Mouse (Mus musculus) cerebellum, postnatal 14 days (tissue): ENCODE measurements at regions not wholly inside any gene's neighbourhood (a gene's known extent, or its start where the extent isn't known, plus 50 kb on each side); places are given as distances from the start of the nearest gene placed in this dataset.
"Not testable (repeated sequence)": the region's sequence is repeated elsewhere in the genome, so short reads cannot be mapped to it uniquely, and the experiment has no call there.

Experiments
- DNase-seq, 2 experiments: peaks; one replicate each; pipeline ENCODE4 v3.0.0; 2021; ENCODE audit warnings: mixed read lengths in 2 of 2

GRCm38 (mm10) chr14:53684100-53684499 is 569.8 kb downstream of the Dad1 start:
- DNase-seq: not testable (repeated sequence)

- not testable (repeated sequence) for DNase-seq
These were observed 570.4 kb downstream of the Dad1 start for GRCm38 (mm10) chr14:53683361-53684015.

GRCm38 (mm10) chr14:53682679-53683078 is 571.2 kb downstream of the Dad1 start:
- DNase-seq: not testable (repeated sequence)

- DNase-seq: not testable (repeated sequence)
These were observed 572.6 kb downstream of the Dad1 start for GRCm38 (mm10) chr14:53681320-53681719.

GRCm38 (mm10) chr14:53665681-53666080 is 588.2 kb downstream of the Dad1 start:
- DNase-seq: peak; percentile 28 to 42

GRCm38 (mm10) chr14:53662700-53663355 is 591.1 kb downstream of the Dad1 start:
- not testable (repeated sequence) for DNase-seq

- not testable (repeated sequence) for DNase-seq
These were observed 599.2 kb downstream of the Dad1 start for GRCm38 (mm10) chr14:53654669-53655068.

GRCm38 (mm10) chr14:53651061-53651460 is 602.8 kb downstream of the Dad1 start:
- not testable (repeated sequence) for DNase-seq

GRCm38 (mm10) chr14:53649189-53649588 is 604.7 kb downstream of the Dad1 start:
- not testable (repeated sequence) for DNase-seq

- not testable (repeated sequence) for DNase-seq
These were observed 613.5 kb downstream of the Dad1 start for GRCm38 (mm10) chr14:53640441-53640840.

- peak; percentile 2 to 14 for DNase-seq
These were observed 616.2 kb downstream of the Dad1 start for GRCm38 (mm10) chr14:53637664-53638063.

GRCm38 (mm10) chr14:53635206-53635605 is 618.7 kb downstream of the Dad1 start:
- DNase-seq: not testable (repeated sequence)

GRCm38 (mm10) chr14:53634320-53634979 is 619.5 kb downstream of the Dad1 start:
- not testable (repeated sequence) for DNase-seq

GRCm38 (mm10) chr14:53633743-53634142 is 620.2 kb downstream of the Dad1 start:
- DNase-seq: not testable (repeated sequence)

GRCm38 (mm10) chr14:53621376-53621775 is 632.5 kb downstream of the Dad1 start:
- DNase-seq: not testable (repeated sequence)

- not testable (repeated sequence) for DNase-seq
These were observed 637.8 kb downstream of the Dad1 start for GRCm38 (mm10) chr14:53616061-53616460.

GRCm38 (mm10) chr14:53614341-53614740 is 639.6 kb downstream of the Dad1 start:
- peak; percentile 6 to 10 for DNase-seq

GRCm38 (mm10) chr14:53599299-53599698 is 654.6 kb downstream of the Dad1 start:
- DNase-seq: not testable (repeated sequence)

- DNase-seq: not testable (repeated sequence)
These were observed 656.6 kb downstream of the Dad1 start for GRCm38 (mm10) chr14:53597287-53597686.

- peak in 1 of 2 experiments; percentile 2 for DNase-seq
These were observed 663.3 kb downstream of the Dad1 start for GRCm38 (mm10) chr14:53590601-53591000.

- DNase-seq: not testable (repeated sequence)
These were observed 671.4 kb downstream of the Dad1 start for GRCm38 (mm10) chr14:53582528-53582927.

- DNase-seq: not testable (repeated sequence)
These were observed 672.2 kb downstream of the Dad1 start for GRCm38 (mm10) chr14:53581734-53582133.

GRCm38 (mm10) chr14:53576927-53577326 is 677.0 kb downstream of the Dad1 start:
- DNase-seq: not testable (repeated sequence)
